Mouse (Mus musculus) fat pad, adult 2 months (tissue): ENCODE results near the gene Anp32e.
"Not testable (repeated sequence)": the region's sequence is repeated elsewhere in the genome, so short reads cannot be mapped to it uniquely, and the experiment has no call there.

ENCODE experiments used
- DNase-seq: peaks from one replicate; pipeline ENCODE4 v3.0.0-alpha.2; 2011; ENCODE audit warnings: low read depth, low spot score; ENCODE audit errors: extremely low read depth

Gene Anp32e

GRCm38 (mm10) chr3:95938835-95939234 lies 9.8 kb downstream of the Anp32e start:
- no peak for DNase-seq

DNA sequence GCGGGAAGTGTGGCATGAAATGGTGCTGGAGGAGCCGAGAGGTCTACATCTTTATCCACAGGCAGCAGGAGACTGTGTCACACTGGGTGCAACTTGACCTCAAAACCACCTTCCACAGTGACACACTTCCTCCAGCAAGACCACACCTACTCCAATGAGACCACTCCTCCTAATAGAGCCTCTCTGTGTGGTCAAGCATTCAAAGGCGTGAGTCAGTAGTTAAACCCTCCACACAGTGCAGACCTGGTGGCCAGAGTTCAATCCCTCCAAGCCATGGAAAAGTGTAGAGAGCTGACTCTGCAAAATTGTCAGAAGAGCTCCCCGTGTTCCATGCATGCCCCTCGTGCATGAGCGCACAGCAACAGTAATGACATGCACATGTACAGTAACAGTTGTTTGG lies 13.7 kb downstream of the Anp32e start:
- DNase-seq: no peak

GRCm38 (mm10) chr3:95943226-95943625 lies 14.2 kb downstream of the Anp32e start:
- DNase-seq: no peak

- DNase-seq: no peak
These were observed 15.7 kb downstream of the Anp32e start for GRCm38 (mm10) chr3:95944742-95945141.

DNA sequence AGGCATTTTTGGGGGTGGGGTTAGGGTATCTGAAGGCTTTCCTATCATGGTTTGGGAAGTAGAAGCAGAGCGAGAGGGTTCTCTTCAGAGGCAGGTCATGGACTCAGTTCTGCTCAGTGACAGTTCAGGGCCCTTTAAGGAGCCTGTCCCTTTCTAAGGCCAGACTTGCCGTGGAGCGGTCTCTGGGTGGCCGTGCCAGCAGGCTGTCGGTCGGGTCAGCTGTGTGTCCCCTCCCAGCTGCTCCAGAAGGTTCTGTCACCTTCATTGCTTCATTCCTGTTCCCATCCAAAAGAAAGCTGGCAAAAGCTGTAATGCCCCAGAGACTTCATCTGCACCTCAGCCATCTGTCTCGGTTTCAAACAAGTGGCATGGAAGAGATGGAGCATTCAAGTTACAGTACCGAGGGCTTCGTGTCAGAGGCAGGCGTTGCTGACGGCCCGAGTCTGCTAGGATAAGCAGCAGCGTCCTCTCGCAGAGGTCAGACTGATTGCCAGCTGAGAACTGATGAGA lies 16.7 kb downstream of the Anp32e start:
- no peak for DNase-seq

- DNase-seq: no peak
These were observed 19.3 kb downstream of the Anp32e start for GRCm38 (mm10) chr3:95948325-95948724.

DNA sequence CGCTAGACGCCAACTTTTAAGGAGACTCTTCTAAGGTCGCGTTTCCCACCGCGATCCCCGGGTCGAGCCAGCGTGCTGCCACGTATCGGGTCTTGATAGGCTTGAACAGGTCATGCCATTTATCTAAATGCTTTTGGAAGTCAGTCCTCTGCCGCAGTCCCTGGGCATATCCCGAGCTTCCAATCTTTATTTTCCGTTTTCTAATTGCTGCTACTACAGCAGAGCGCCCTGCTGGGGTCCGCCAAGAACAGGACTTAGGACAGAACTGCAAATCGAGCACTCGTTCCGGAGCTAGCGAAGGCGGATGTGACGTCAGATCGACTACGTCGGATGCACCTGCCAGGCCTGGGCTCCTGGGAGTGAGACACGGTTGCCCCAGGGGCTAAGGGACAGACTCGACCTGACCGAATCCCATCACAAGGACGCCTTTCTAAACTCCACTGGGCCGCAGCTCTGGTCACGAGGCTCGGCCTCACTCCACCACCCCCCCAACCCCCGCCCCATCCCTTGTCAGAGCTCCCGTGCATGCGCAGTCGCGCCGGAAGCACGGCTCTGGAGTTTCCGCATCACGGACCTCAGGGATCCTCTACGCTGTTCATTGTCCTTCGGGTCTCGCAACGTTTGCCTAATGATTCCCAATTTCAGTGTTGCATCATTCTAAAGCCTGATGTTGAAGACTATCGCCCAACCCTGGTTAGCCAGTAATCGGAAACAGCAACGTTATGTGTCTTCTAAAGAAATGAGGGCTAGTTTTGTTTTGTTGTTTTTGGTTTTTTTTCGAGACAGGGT lies 21.9 kb downstream of the Anp32e start:
- peak; percentile 37 for DNase-seq

- not testable (repeated sequence) for DNase-seq
These were observed 22.5 kb downstream of the Anp32e start for GRCm38 (mm10) chr3:95951566-95951965.

DNA sequence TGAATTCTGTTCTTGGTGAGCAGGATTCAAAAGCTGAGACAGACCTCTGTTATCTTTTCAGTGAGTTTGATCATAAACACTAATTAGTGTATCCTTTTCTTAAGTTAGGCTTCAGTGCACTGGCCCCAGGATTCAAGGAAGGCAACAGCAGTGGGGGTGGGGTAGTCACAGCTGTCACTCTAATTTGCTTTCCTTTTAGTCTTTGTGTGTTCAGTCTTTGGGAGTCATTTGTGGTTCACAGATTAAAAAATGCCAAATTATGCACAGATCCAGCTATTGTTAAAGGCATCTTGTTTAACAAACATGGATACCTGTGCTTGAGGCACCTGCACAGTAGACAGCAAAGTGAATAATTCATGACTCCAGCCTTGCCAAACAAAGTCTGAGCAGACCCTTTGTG lies 24.0 kb downstream of the Anp32e start:
- DNase-seq: no peak

DNA sequence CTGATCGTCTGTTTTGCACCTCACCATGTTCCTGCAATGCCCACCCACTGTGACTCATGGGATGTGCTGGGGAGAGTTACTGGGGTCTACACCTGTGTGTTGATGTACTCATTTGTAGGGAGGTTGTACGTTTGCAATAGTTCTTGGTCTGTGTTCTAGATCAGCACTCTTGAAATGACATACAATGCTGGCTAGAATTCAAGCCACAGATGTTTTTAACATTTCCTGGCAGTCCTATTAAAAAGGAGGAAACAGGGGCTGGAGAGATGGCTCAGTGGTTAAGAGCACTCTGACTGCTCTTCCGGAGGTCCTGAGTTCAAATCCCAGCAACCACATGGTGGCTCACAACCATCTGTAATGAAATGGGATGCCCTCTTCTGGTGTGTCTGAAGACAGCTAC lies 24.5 kb downstream of the Anp32e start:
- DNase-seq: no peak

DNA sequence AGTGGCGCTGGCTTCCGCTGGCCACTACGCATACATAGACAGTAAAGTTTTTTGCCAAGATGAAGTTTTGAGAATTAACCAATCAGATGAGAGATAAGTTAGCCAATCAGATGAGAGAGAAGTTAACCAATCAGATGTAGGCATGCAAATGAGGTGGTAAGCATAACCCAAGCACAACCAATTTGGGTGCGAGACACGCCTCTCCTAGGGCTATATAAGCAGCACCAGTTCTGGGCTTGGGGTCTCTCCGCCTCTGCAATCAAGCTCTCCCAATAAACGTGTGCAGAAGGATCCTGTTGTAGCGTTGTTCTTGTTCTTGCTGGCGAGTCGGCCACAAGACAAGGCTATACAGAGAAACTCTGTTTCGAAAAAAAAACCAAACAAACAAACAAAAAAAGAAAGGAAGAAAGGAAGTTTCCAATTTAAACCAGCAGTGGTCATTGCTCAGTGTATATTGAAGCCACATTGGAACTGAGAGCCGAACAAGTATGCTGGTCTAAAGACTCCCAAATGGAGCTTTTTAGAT lies 25.7 kb downstream of the Anp32e start:
- DNase-seq: not testable (repeated sequence)

- no peak for DNase-seq
These were observed 26.3 kb downstream of the Anp32e start for GRCm38 (mm10) chr3:95955318-95955717.

GRCm38 (mm10) chr3:95957359-95958148 lies 28.5 kb downstream of the Anp32e start:
- no peak for DNase-seq

- DNase-seq: no peak
These were observed 30.0 kb downstream of the Anp32e start for GRCm38 (mm10) chr3:95959082-95959481.

GRCm38 (mm10) chr3:95959807-95960206 lies 30.8 kb downstream of the Anp32e start:
- no peak for DNase-seq

DNA sequence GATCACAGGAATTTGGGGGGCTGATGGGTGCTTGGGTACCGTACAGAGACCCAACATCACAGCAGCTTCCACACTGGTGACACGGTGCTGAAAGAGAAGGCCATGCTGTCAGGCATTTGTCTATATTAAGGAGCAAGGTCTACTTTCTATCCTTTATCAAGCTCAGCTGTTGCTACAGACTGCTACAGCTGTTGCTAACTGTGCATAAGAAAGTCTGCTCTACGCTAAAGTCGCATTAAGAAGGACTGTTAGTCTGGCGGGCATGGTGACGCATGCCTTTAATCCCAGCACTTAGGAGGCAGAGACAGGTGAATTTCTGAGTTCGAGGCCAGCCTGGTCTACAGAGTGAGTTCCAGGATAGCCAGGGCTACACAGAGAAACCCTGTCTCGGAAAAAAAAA lies 33.1 kb downstream of the Anp32e start:
- not testable (repeated sequence) for DNase-seq

DNA sequence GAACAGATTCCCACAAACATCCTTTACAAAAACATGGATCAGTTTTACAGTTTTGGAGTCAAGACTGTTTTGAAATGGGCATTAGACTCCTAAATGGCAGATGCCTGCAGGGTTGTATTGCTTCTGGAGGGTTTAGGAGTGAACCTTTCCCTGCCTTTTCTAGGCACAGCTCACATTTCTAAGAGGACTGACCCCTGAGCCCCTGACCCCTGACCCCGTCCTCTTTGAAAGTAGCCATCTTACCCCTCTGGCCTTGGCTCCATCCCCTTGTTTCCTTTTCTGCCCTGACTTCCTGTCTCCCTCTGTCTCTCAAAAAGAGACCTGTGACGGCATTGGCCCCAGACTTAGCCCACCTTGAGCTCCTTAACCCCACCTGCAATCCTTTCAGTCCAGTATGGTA lies 34.2 kb downstream of the Anp32e start:
- DNase-seq: no peak

DNA sequence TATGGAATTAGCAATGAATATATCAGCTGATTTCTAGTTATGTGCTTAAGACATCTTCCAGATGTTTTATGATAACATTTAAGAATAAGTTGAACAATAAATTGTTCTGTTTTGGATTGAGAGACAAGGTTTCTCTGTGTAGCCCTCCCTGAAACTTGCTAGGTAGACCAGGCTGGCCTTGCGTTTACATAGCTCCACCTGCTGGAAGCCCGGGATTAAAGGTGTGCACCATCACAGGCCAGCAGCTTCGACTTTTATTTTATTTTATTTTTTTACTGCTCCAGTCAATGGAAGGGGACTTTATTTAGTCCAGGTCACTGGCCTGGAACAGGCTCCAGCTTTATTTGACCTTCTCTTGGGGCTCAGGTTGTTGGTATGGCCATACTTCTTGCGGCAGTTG lies 34.6 kb downstream of the Anp32e start:
- DNase-seq: no peak

DNA sequence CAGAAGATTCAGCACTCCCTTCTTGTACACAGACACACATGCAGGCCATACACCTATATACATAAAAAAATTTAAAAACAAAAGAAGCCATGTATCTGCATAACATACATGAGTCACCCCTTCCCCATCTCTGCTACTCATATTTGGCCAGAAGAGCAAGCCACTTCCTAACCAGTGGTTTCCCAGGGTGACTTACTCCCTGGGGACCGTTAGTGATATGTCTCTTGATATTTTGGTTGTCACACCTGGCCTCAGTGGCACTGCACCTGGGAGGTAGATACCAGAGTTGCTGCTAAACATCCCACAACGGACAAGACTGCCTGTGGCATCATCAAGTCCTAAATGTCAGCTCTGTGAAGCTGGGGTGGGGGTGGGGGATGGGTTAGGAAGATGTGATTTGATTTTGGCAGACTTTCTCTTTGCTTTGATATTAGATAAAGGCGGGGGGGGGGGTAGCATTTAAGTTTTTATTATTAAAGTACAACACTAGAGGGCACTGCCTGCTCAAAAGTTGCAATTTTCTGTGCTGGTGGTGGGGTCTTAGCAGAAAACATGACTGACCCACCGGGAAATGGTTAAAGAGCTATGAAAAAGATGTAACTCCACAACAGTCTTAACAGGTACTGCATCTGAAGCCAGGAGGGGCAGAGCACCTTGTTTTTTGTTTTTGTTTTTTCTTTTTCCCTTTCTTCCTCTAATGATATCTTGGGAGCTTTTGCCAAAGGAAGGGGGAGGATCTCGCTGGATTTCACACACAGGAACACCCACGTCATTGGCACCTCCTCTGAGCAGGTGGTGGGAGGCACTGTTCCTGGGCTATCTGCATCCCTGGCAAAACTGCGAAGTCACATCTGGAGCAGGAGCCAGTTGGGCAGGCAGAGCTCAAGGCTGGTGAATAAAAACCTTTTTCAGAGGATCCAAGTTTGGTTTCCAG lies 36.7 kb downstream of the Anp32e start:
- no peak for DNase-seq

DNA sequence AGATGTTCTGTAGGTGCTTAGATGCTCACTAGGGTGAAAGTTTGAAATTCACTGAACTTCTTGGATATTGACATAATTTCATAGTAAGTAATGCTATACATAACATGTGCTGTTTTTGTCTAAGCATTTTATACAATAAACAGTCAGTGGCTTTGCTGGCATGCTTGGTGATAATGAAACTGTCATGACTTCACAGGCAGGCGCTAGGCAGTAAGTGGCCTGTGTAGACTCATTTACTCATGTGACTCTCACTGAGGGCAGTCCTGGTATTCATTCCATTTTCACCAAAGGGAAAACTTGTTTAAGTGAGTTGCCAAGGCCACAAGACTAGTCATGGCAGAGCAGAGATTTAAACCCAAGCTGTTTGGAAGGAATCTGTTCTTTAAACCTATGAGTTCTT lies 40.2 kb downstream of the Anp32e start:
- DNase-seq: no peak

GRCm38 (mm10) chr3:95970661-95971060 lies 41.6 kb downstream of the Anp32e start:
- DNase-seq: not testable (repeated sequence)
